In genomic region chr2:29481856-29482255, GRCm38 (mm10) we compare ENCODE assay signal across 14 mouse cellular contexts.
DNase-seq lines count a peak whose midpoint lies in the region; ATAC-seq and TF ChIP-seq lines count a peak whose summit lies in the region.
"Had no signal": no experiment of that assay in that cellular context is flagged by ENCODE, and none has a peak within 500 bp of the region (broad histone marks: within the 10 kb centered on the region; RNA-seq: fewer than 3 reads in every experiment).

No protein-coding gene starts in this region.

- H3K27ac ChIP-seq in kidney, postnatal 0 days: no peak overlapping the region
- H3K27ac ChIP-seq in embryonic facial prominence, embryonic 14.5 days (replicated peaks; ENCODE audit: low read depth, low read length): no peak overlapping the region
- H3K27ac ChIP-seq in hindbrain, postnatal 0 days: no peak overlapping the region

- H3K4me2 ChIP-seq in kidney, postnatal 0 days (ENCODE audit: low read length): no peak overlapping the region
- H3K4me2 ChIP-seq in embryonic facial prominence, embryonic 14.5 days (ENCODE audit: low read depth, low read length): no peak overlapping the region
- no peak overlapping the region for H3K4me2 ChIP-seq in hindbrain, postnatal 0 days (ENCODE audit: low read depth, low read length)

- no peak overlapping the region for H3K4me3 ChIP-seq in kidney, postnatal 0 days (replicated peaks; ENCODE audit: low read depth, low read length)
- H3K4me3 ChIP-seq in embryonic facial prominence, embryonic 14.5 days (ENCODE audit: low read depth, low read length): no peak overlapping the region
- H3K4me3 ChIP-seq in hindbrain, postnatal 0 days (ENCODE audit: low read length): no peak overlapping the region

- 58% methylated on average over 8 of the region's 8 CpGs for WGBS in kidney, postnatal 0 days
- 46% methylated on average over 8 of the region's 8 CpGs for WGBS in embryonic facial prominence, embryonic 14.5 days
- 23% methylated on average over 8 of the region's 8 CpGs for WGBS in hindbrain, postnatal 0 days

- TF ChIP-seq CTCF in kidney, postnatal 0 days (IDR thresholded peaks at IDR 0.05; ENCODE audit: low read depth): no peak
- no peak for TF ChIP-seq CTCF in hindbrain, postnatal 0 days (IDR thresholded peaks at IDR 0.05; ENCODE audit: low read depth)

- H3K4me1 ChIP-seq in kidney, postnatal 0 days (replicated peaks; ENCODE audit: insufficient read depth, low read length): 0 out of 2 replicates have a peak, but pooled peaks cover 3% of the 10 kb centered on the region
- H3K4me1 ChIP-seq in embryonic facial prominence, embryonic 14.5 days (ENCODE audit: control insufficient read depth, insufficient read depth, low read length): 0 out of 2 replicates have a peak, but pooled peaks cover 3% of the 10 kb centered on the region
- H3K4me1 ChIP-seq in hindbrain, postnatal 0 days (ENCODE audit: insufficient read depth, low read length): peaks cover 7% of the 10 kb centered on the region

- no peaks in the 10 kb centered on the region for H3K27me3 ChIP-seq in kidney, postnatal 0 days (ENCODE audit: insufficient read depth, low read length)
- H3K27me3 ChIP-seq in embryonic facial prominence, embryonic 14.5 days (replicated peaks; ENCODE audit: control insufficient read depth, insufficient read depth, low read length): no peaks in the 10 kb centered on the region
- H3K27me3 ChIP-seq in hindbrain, postnatal 0 days (ENCODE audit: insufficient read depth, low read length): no peaks in the 10 kb centered on the region

- no peaks in the 10 kb centered on the region for H3K36me3 ChIP-seq in kidney, postnatal 0 days (ENCODE audit: insufficient read depth, low read length)
- H3K36me3 ChIP-seq in embryonic facial prominence, embryonic 14.5 days (ENCODE audit: control insufficient read depth, insufficient read depth, low read length): no peaks in the 10 kb centered on the region
- H3K36me3 ChIP-seq in hindbrain, postnatal 0 days (ENCODE audit: insufficient read depth, low read length): no peaks in the 10 kb centered on the region

- H3K9me3 ChIP-seq in kidney, postnatal 0 days (replicated peaks; ENCODE audit: low read length): no peaks in the 10 kb centered on the region
- no peaks in the 10 kb centered on the region for H3K9me3 ChIP-seq in embryonic facial prominence, embryonic 14.5 days (ENCODE audit: control insufficient read depth, low read length)
- H3K9me3 ChIP-seq in hindbrain, postnatal 0 days (ENCODE audit: low read length): no peaks in the 10 kb centered on the region

- 0 out of 2 replicates have a peak, but pooled peaks have one; percentile 33 for ATAC-seq in kidney, postnatal 0 days (replicated peaks; ENCODE audit: low FRiP score, low read depth)
- peak; percentile 78 for ATAC-seq in embryonic facial prominence, embryonic 14.5 days (ENCODE audit: low read depth)
- ATAC-seq in hindbrain, postnatal 0 days: 0 out of 2 replicates have a peak, but pooled peaks have one; percentile 27

- DNase-seq in kidney, postnatal 0 days (ENCODE audit: low spot score): no peak
- DNase-seq in kidney, adult 11 months: no peak
- DNase-seq in embryonic facial prominence, embryonic 14.5 days (ENCODE audit: low spot score): peak; percentile 51
- DNase-seq in hindbrain, postnatal 0 days (ENCODE audit: low spot score): no peak
- peak; percentile 57 for DNase-seq in retina, postnatal 1 day
- DNase-seq in spleen, adult 18-20 months: no peak
- no peak for DNase-seq in right cerebral cortex, adult 2 months (ENCODE audit: low spot score in 2 of 2)
- DNase-seq in MN1 (ENCODE audit: low spot score): no peak
- DNase-seq: adrenal gland, postnatal 14 days; cerebellum, postnatal 36 days; heart, postnatal 14 days; kidney, adult 9 months; liver; thymus, adult 18-20 months had no signal

- H3K9ac ChIP-seq in kidney, postnatal 0 days (ENCODE audit: low read depth, low read length): no peak overlapping the region
- no peak overlapping the region for H3K9ac ChIP-seq in embryonic facial prominence, embryonic 14.5 days (ENCODE audit: low read depth, low read length)
- no peak overlapping the region for H3K9ac ChIP-seq in hindbrain, postnatal 0 days (replicated peaks; ENCODE audit: low read length)

Comparison
In these comparisons a context has a peak if more than half of its experiments do, and no peak if none do; other contexts are left out.
1. ATAC-seq: peak in every context shown above with its lines; median percentile 78 in embryonic facial prominence, embryonic 14.5 days; 33 in kidney, postnatal 0 days; 27 in hindbrain, postnatal 0 days.
2. DNase-seq: peak in embryonic facial prominence, embryonic 14.5 days (single experiment) and retina, postnatal 1 day (single experiment); none in kidney, postnatal 0 days (single experiment), kidney, adult 11 months (single experiment), hindbrain, postnatal 0 days (single experiment), spleen, adult 18-20 months (0 of 2), right cerebral cortex, adult 2 months (0 of 2) and MN1 (single experiment).